Mouse (Mus musculus): ENCODE measurements at regions not wholly inside any gene's neighbourhood (a gene's known extent, or its start where the extent isn't known, plus 50 kb on each side); places are given as distances from the start of the nearest gene placed in this dataset.

DNA sequence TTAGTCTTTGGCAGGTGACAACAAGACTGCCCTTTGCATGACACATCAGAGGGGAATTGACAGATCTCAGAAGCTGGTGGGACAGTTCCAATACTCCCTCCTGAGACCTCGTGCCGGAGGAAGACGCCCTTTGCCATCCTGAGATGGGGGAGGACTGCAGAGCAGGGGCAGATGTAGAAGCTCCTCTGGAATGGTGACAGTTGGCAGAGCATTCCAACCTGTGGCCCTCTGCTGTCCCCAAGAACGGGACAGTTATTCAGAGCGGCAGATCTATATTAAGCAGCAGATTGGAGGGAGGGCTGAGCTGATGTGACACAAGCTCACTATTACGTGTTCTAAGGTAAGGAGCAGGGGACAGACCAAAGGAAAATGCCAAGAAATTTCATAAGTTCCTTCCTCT is 97.7 kb upstream of the Ppargc1a start:
- Histone ChIP-seq H3K27me3 (ENCODE audit: insufficient read depth, poor library complexity, severe bottlenecking) (no peaks in the 10 kb centered on the region), H3K4me3 (no peak overlapping the region), H3K9me3 (no peaks in the 10 kb centered on the region), H3K36me3 (no peaks in the 10 kb centered on the region), H3K27ac (no peak overlapping the region), H3K4me1 (peaks cover 5% of the 10 kb centered on the region; the same call in 1 of the 2 replicates)
- no peak for DNase-seq (ENCODE audit: low spot score)
- WGBS: 60% methylated on average over 6 of the region's 6 CpGs

GRCm38 (mm10) chr5:51658232-51658896 is 90.8 kb upstream of the Ppargc1a start:
- Histone ChIP-seq H3K4me1 (no peaks in the 10 kb centered on the region), H3K4me3 (no peak overlapping the region), H3K36me3 (no peaks in the 10 kb centered on the region), H3K27me3 (ENCODE audit: insufficient read depth, poor library complexity, severe bottlenecking) (no peaks in the 10 kb centered on the region), H3K9me3 (no peaks in the 10 kb centered on the region), H3K27ac (no peak overlapping the region)
- 66% methylated on average over 6 of the region's 6 CpGs for WGBS
- DNase-seq (ENCODE audit: low spot score): no peak

DNA sequence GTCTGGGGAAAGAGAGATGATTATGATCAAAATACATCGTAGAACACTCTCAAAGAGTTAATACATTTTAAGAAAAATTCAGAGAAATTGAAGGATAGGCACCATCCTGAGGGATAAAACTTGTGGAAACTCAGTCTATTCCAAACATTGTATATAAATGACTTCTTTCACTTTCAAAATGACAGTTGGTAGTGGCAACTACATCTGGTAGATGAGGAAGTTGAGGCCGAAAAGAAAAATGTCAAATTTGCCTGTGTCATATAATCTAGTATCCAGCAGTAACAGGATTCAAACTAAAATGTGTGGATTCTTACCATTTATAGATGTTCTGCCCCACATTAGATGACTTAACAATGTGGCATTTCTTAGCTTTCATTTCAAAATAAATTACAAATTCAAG is 86.0 kb upstream of the Ppargc1a start:
- Histone ChIP-seq H3K9me3 (no peaks in the 10 kb centered on the region), H3K36me3 (no peaks in the 10 kb centered on the region), H3K4me3 (no peak overlapping the region), H3K27ac (no peak overlapping the region), H3K4me1 (no peaks in the 10 kb centered on the region), H3K27me3 (ENCODE audit: insufficient read depth, poor library complexity, severe bottlenecking) (no peaks in the 10 kb centered on the region)
- no peak for DNase-seq (ENCODE audit: low spot score)
- 80% methylated on average over 2 of the region's 2 CpGs for WGBS

DNA sequence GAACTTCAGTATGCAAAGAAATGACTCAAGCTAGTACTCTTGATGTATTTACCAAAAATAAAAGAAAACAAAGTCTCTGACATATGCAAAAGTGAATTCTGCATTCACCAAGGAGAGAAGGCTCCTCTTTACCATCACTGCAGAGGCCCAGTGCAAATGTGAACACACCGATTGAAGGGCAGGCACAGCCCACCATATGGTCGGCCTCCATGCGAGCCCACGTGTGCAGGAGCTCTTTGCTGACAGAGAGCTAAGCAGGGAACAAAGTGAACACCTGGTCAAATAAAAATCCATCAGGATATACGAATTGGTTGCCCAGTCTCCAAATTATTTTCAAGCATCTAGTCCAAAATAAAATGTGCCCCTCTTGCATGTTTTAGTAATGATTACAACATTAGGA is 56.9 kb upstream of the Ppargc1a start:
- no peaks in the 10 kb centered on the region for H3K9me3 ChIP-seq
- no peaks in the 10 kb centered on the region for H3K36me3 ChIP-seq
- H3K4me1 ChIP-seq: no peaks in the 10 kb centered on the region
- 84% methylated on average over 5 of the region's 5 CpGs for WGBS
- DNase-seq (ENCODE audit: low spot score): no peak
- H3K27ac ChIP-seq: no peak overlapping the region
- H3K4me3 ChIP-seq: no peak overlapping the region
- H3K27me3 ChIP-seq (ENCODE audit: insufficient read depth, poor library complexity, severe bottlenecking): no peaks in the 10 kb centered on the region

Data from heart, embryonic 10.5 days (tissue).